Mouse (Mus musculus) small intestine, adult 2 months (tissue): ENCODE results near the gene Anapc7. TPM values are rescaled to one million over a fixed set of nuclear protein-coding genes. Genes with fewer than 3 reads are reported as not detected.
A peak's percentile ranks its signal among the peaks of the same experiment; 100 is the strongest.

Source experiments
- H3K27ac ChIP-seq: fragments of 200-500 bp; 2 replicates; pipeline ENCODE4 v1.5.1; 2012; ENCODE audit warnings: low read depth, low read length, control low read depth, inconsistent platforms; ENCODE audit not compliant: insufficient read depth
- H3K27me3 ChIP-seq: fragments of 200-500 bp; 2 replicates; pipeline ENCODE4 v1.6.1; 2012; ENCODE audit warnings: mild to moderate bottlenecking, moderate library complexity, low read length, inconsistent platforms; ENCODE audit not compliant: control insufficient read depth, insufficient read depth
- H3K36me3 ChIP-seq: fragments of 200-500 bp; 2 replicates; pipeline ENCODE4 v1.6.1; 2012; ENCODE audit warnings: mild to moderate bottlenecking, low read length, control low read depth, inconsistent platforms; ENCODE audit not compliant: control insufficient read depth, insufficient read depth
- H3K4me1 ChIP-seq: fragments of 200-500 bp; 2 replicates; pipeline ENCODE4 v1.6.1; 2012; ENCODE audit warnings: low read length, inconsistent platforms, mixed read lengths; ENCODE audit not compliant: control insufficient read depth, insufficient read depth, insufficient read length
- H3K4me3 ChIP-seq: fragments of 200-500 bp; 2 replicates; pipeline ENCODE4 v1.5.1; 2012; ENCODE audit warnings: low read depth, mild to moderate bottlenecking, control low read depth, inconsistent platforms, low read length, moderate library complexity
- CTCF ChIP-seq: fragments of 200-500 bp; IDR thresholded peaks from 2 replicates; pipeline ENCODE4 v1.5.1; 2012; ENCODE audit warnings: low read depth, mild to moderate bottlenecking, control low read depth, inconsistent platforms, low read length, moderate library complexity, mixed read lengths; ENCODE audit not compliant: insufficient replicate concordance, insufficient read length; ENCODE audit errors: extremely low read depth
- POLR2A ChIP-seq: fragments of 200-500 bp; IDR thresholded peaks from 2 replicates; pipeline ENCODE4 v1.6.1; 2012; ENCODE audit warnings: low read depth, mild to moderate bottlenecking, control low read depth, inconsistent platforms, low read length, moderate library complexity
- WGBS: fragments of 180-500 bp; shearing (Covaris S2); methylation state at CpG from one replicate; pipeline ENCODE4 v1.1.7; 2018; 5-methylcytosine and 5-hydroxymethylcytosine counted together
- polyA plus RNA-seq: library from polyadenylated mRNA; depleted of rRNA; stranded (reverse); fragments of >200 nt; gene quantifications from 2 replicates; pipeline ENCODE4 v1.2.3, GENCODE M21; 2012

Anapc7 gene
- polyA plus RNA-seq, 1 experiment = 17.2 TPM

DNA sequence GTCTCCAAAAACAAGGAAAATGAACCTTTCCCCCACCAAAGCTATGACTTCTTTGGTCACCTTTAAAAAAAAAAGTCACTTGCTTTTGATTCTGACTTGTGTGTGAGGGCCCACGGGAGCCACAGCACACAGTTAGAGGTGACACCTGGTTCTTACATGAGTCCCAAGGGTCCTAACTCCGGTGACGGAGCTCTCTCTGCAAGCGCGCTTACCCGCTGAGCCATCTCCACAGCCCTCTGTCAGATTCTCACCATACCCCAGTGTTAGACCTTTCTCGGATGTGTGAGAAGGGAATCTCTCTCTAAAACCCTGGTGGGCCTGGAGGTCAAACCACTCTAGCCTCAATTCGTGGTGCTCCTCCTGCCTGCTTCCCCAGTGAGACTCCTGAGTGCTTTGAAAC is 24.0 kb upstream of the Anapc7 start:
- 86% methylated on average over 8 of the region's 8 CpGs for WGBS
- Histone ChIP-seq H3K36me3 (peaks cover 45% of the 10 kb centered on the region), H3K27ac (peak overlapping the region; percentile 51), H3K4me3 (no peak overlapping the region), H3K4me1 (peaks cover 9% of the 10 kb centered on the region), H3K27me3 (no peaks in the 10 kb centered on the region)
- TF ChIP-seq CTCF = no peak
- TF ChIP-seq POLR2A = no peak

DNA sequence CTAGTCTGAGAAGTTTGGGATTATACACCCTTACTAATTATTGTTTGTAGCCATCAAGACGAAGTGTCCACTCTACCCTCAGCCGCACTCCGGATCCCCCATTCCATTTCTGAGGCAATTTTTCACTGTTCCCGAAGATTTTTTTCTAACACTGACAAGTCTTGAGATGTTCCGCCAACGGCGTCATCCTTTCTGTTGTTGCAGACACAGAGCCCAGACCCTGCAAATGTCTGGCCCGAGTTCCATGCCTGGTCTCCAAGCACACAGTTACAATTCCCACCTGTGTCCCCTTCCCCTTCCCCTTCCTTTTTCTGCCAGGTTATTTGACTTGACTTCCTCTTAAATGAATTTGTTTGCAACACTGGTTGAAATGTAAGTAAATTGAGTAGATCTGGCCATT is 21.6 kb upstream of the Anapc7 start:
- Histone ChIP-seq H3K27ac (peak overlapping the region; percentile 68), H3K4me3 (no peak overlapping the region), H3K4me1 (peaks cover 2% of the 10 kb centered on the region), H3K27me3 (no peaks in the 10 kb centered on the region), H3K36me3 (peaks cover 66% of the 10 kb centered on the region)
- WGBS = 77% methylated on average over 8 of the region's 8 CpGs
- TF ChIP-seq POLR2A (no peak), CTCF (no peak)

DNA sequence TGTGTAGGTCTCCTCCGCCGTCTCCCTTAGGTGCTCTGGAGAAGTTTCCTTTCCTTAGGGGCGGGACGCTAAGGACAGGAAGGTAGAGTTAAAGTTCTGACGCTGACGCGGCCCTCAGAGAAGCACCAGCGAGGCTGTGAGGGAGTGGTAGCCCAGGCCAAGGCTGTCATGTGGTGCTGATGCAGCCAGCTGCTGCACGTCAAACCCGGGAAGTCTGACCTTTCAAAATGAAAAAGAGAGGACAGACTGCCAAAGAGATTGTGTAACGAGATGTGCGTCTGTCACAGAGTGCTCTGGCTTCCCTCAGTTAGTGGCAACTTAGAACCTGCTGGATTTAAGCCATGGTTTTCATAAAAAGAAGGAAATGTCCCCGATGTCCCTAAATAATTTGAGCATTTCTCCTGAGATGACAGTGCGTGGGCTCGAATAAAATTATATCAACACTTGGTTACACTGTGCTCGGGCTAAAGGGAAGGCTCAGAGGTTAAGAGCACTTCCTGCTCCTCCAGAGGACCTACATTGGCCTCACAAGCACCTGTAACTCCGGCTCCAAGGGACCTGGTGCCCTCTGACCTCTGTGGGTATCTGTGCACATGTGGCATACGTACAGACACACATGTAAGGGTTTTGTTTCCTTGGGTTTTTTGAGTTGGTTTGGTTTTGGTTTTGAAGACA is 20.7 kb upstream of the Anapc7 start:
- H3K27ac ChIP-seq = peak overlapping the region; percentile 68
- no peak overlapping the region for H3K4me3 ChIP-seq
- H3K36me3 ChIP-seq = peaks cover 75% of the 10 kb centered on the region
- no peak for TF ChIP-seq POLR2A
- no peak for TF ChIP-seq CTCF
- no peaks in the 10 kb centered on the region for H3K27me3 ChIP-seq
- peaks cover 2% of the 10 kb centered on the region for H3K4me1 ChIP-seq
- 72% methylated on average over 18 of the region's 18 CpGs for WGBS

DNA sequence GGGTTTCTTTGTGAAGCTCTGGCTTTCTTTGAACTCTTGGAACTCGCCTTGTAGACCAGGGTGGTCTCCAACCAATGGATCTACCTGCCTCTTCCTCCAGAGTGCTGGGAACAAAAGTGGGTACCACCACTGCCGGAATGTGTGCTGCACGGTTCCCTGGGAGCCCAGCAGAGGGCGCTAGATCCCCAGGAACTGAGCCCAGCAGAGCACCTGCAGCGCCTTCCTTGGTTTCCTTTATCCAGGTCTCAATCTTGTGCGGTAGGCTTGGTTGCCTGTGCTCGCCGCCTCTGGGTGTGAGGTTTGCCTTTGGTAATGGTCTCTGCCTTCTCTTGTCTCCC is 20.2 kb upstream of the Anapc7 start:
- H3K36me3 ChIP-seq = peaks cover 79% of the 10 kb centered on the region
- H3K27ac ChIP-seq = 0 out of 2 replicates have a peak overlapping the region, but pooled peaks have one; percentile 19

DNA sequence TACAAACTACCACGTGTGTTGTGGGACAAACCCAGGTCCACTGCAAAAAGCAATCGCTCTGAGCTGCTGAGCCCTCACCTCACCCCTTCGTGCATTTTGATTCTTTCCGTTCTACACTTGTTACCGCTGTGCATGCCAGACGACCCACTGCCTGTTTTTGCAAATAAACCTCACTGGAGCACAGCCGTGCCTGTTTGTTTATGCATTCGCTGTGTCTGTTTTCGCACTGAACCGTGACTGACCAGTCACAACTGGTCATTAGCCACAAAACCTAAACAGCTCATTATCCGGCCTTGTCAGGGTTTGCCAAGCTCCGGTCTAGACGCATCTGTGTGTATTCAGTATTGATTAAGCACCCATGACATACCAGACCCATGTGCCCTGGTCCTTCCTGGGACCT is 19.3 kb upstream of the Anapc7 start:
- Histone ChIP-seq H3K4me1 (no peaks in the 10 kb centered on the region; the same call in none of the 2 replicates), H3K27ac (peak overlapping the region; percentile 21; the same call in 1 of the 2 replicates), H3K27me3 (no peaks in the 10 kb centered on the region), H3K4me3 (no peak overlapping the region), H3K36me3 (peaks cover 81% of the 10 kb centered on the region)
- no peak for TF ChIP-seq POLR2A
- TF ChIP-seq CTCF = no peak
- WGBS = 85% methylated on average over 13 of the region's 13 CpGs

More for the DNA sequence above, 20.2 kb upstream of the Anapc7 start:
- Histone ChIP-seq H3K27me3 (no peaks in the 10 kb centered on the region), H3K4me1 (peaks cover 2% of the 10 kb centered on the region), H3K4me3 (no peak overlapping the region)
- no peak for TF ChIP-seq POLR2A
- TF ChIP-seq CTCF = peak; percentile 94
- WGBS = 24% methylated on average over 8 of the region's 8 CpGs

DNA sequence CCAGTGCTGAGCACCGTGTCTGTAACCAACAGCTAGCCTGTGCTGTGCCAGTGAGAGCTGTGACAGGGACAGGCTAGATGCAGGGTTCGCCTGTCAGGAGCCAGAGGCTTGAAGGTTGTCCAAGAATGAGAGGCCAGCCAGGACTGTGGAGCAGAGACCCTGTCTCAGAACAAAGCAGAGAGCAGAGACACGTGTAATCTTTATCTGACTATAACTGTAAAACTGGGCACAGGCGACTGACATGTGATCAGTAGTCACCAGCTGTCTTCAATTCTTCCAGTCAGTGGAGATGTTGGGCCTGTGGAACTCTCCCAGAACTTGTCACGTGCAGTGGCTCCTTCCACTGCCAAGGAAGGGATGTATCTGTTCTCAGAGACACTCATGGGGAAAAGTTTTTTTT is 18.7 kb upstream of the Anapc7 start:
- no peaks in the 10 kb centered on the region for H3K27me3 ChIP-seq
- 87% methylated on average over 5 of the region's 5 CpGs for WGBS
- no peak overlapping the region for H3K4me3 ChIP-seq
- TF ChIP-seq POLR2A (no peak), CTCF (no peak)
- H3K36me3 ChIP-seq = peaks cover 76% of the 10 kb centered on the region
- H3K27ac ChIP-seq = peak overlapping the region; percentile 21; the same call in 1 of the 2 replicates
- H3K4me1 ChIP-seq = no peaks in the 10 kb centered on the region; the same call in none of the 2 replicates

DNA sequence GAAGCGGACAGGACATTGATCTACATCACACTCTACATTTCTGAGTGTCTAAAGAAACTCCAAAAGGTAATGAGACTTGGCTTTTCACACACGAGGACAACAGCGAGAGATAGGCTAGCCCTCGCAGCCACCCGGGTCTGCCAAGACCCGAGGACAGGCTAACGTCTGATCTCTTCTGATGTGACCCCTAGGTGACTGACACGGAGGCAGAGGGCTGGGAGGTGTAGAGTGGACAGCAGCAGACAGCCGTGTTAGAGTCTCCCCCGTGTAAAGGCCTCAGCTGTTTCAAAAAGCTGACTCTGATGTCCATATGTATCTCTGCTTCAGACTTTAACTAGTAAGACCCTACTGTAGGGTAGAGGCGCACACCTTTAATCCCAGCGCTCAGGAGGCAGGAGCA is 18.1 kb upstream of the Anapc7 start:
- TF ChIP-seq CTCF = no peak
- no peak for TF ChIP-seq POLR2A
- H3K27me3 ChIP-seq = no peaks in the 10 kb centered on the region
- no peak overlapping the region for H3K27ac ChIP-seq
- peaks cover 73% of the 10 kb centered on the region for H3K36me3 ChIP-seq
- 88% methylated on average over 12 of the region's 12 CpGs for whole genome bisulfite sequencing
- no peak overlapping the region for H3K4me3 ChIP-seq
- no peaks in the 10 kb centered on the region; the same call in 1 of the 2 replicates for H3K4me1 ChIP-seq
